Mouse (Mus musculus): ENCODE data around the gene Igfbp2. TPM values are rescaled to one million over a fixed set of nuclear protein-coding genes. Genes with fewer than 3 reads are reported as not detected.

Igfbp2 gene
- polyA plus RNA-seq, 1 experiment from 2014 or later, result 17.9 TPM

DNA sequence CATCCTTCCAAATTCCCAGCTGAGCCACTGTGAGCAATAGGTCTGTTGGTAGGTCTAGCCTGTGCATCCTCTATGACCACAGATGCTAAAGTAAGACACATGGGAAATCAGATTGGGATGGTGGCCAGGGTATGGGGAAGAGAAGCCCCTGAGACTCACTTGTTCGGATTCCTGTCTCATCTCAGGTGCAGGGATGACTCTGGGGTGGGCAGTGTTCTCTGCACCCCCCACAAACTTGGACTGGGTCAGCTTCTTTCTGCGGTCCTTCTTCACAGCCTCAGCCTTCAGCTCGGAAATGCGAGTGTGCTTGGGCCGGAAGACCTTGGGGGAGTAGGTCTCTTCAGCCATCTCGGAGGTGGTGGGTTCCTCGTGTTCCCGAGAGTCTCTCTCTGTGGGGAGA, 39.4 kb downstream of the Igfbp2 start:
- Histone ChIP-seq H3K4me2 (ENCODE audit: low read depth, low read length) (no peak overlapping the region), H3K4me1 (ENCODE audit: control insufficient read depth, low read depth, low read length) (no peaks in the 10 kb centered on the region), H3K27ac (ENCODE audit: low read length) (no peak overlapping the region), H3K9me3 (replicated peaks; ENCODE audit: control insufficient read depth, low read length) (no peaks in the 10 kb centered on the region), H3K4me3 (ENCODE audit: low read depth, low read length) (no peak overlapping the region), H3K27me3 (ENCODE audit: control insufficient read depth, insufficient read depth, low read depth, low read length) (no peaks in the 10 kb centered on the region; the same call in 1 of the 2 replicates), H3K36me3 (ENCODE audit: control insufficient read depth, insufficient read depth) (no peaks in the 10 kb centered on the region), H3K9ac (ENCODE audit: low read depth, low read length) (no peak overlapping the region)
- WGBS (ENCODE audit: insufficient replicate concordance), result 77% methylated on average over 8 of the region's 8 CpGs
- no peak for ATAC-seq (ENCODE audit: low read depth)

DNA sequence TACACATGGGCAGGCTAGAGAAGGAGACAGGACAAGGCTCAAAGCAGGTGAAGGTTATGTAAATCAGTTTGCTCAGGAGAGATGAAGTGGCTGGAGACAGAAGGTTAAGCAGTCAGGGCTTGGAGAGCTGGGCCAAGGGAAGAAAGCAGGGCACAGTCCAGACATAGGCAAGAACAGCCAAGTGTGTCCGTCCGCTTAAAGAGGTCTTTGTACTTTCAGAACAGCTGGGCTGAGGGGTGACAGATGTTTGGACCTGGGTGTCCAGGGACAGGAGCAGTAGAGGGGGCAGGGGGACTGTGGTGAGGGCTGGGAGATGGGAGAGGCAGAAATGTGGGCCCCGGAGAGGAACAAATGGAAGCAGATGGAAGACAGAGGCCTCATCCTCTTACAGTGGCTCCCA, 40.0 kb downstream of the Igfbp2 start:
- Histone ChIP-seq H3K27ac (ENCODE audit: low read length) (no peak overlapping the region), H3K4me3 (ENCODE audit: low read depth, low read length) (no peak overlapping the region), H3K4me2 (ENCODE audit: low read depth, low read length) (no peak overlapping the region), H3K9ac (ENCODE audit: low read depth, low read length) (no peak overlapping the region), H3K9me3 (replicated peaks; ENCODE audit: control insufficient read depth, low read length) (no peaks in the 10 kb centered on the region), H3K4me1 (ENCODE audit: control insufficient read depth, low read depth, low read length) (no peaks in the 10 kb centered on the region), H3K27me3 (ENCODE audit: control insufficient read depth, insufficient read depth, low read depth, low read length) (no peaks in the 10 kb centered on the region; the same call in 1 of the 2 replicates), H3K36me3 (ENCODE audit: control insufficient read depth, insufficient read depth) (no peaks in the 10 kb centered on the region)
- no peak for ATAC-seq (ENCODE audit: low read depth)
- WGBS (ENCODE audit: insufficient replicate concordance), result 93% methylated on average over 3 of the region's 3 CpGs

DNA sequence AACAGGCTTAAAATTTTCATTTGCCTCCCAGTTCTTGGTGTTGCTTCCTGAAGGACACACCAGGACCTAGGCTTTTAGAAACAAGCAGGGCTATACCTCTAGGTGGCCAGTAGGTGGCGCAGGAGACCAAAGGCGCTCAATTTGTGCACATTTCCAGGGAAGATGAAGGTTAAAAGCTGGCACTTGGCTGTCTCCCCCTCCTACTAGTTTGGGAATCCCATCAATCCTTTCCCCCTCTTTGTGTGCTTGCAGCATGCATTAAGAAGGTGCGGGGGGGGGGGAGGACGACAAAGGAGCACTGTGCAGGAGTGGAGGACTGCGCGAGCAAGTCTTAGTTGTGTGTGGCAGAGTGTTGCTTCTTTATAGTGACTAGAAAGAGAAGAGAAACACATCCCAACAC, 41.6 kb downstream of the Igfbp2 start:
- peaks cover 4% of the 10 kb centered on the region; the same call in 1 of the 2 replicates for H3K27me3 ChIP-seq (ENCODE audit: control insufficient read depth, insufficient read depth, low read depth, low read length)
- H3K27ac ChIP-seq (ENCODE audit: low read length), result no peak overlapping the region

DNA sequence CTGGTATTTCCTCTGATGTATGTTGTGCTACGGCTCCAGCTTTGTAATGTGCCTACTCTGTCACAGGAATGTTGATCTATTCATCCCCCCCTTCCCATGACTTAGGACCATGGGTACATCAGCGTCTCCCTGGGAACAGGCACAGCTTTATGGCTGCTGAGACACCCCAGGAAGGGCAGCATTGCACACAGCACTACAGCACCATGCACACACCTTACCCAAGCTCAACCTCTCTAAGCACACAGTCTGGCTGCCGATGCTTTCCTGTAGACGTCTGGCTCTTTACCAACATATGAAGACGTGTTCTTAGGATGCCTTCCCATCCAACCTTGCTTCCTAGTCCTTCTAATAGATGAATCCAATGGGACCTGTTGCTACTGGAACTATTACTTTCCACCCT, 42.1 kb downstream of the Igfbp2 start:
- Histone ChIP-seq H3K4me3 (ENCODE audit: low read depth, low read length) (no peak overlapping the region), H3K27me3 (ENCODE audit: control insufficient read depth, insufficient read depth, low read depth, low read length) (peaks cover 9% of the 10 kb centered on the region), H3K9ac (ENCODE audit: low read depth, low read length) (no peak overlapping the region), H3K9me3 (replicated peaks; ENCODE audit: control insufficient read depth, low read length) (no peaks in the 10 kb centered on the region), H3K36me3 (ENCODE audit: control insufficient read depth, insufficient read depth) (no peaks in the 10 kb centered on the region), H3K4me2 (ENCODE audit: low read depth, low read length) (no peak overlapping the region), H3K27ac (ENCODE audit: low read length) (no peak overlapping the region), H3K4me1 (ENCODE audit: control insufficient read depth, low read depth, low read length) (peaks cover 3% of the 10 kb centered on the region; the same call in 1 of the 2 replicates)
- WGBS (ENCODE audit: insufficient replicate concordance), result 57% methylated on average over 5 of the region's 5 CpGs
- ATAC-seq (ENCODE audit: low read depth), result no peak

More for the DNA sequence above, 41.6 kb downstream of the Igfbp2 start:
- Histone ChIP-seq H3K4me3 (ENCODE audit: low read depth, low read length) (no peak overlapping the region), H3K9me3 (replicated peaks; ENCODE audit: control insufficient read depth, low read length) (no peaks in the 10 kb centered on the region), H3K4me2 (ENCODE audit: low read depth, low read length) (no peak overlapping the region), H3K9ac (ENCODE audit: low read depth, low read length) (no peak overlapping the region), H3K36me3 (ENCODE audit: control insufficient read depth, insufficient read depth) (no peaks in the 10 kb centered on the region), H3K4me1 (ENCODE audit: control insufficient read depth, low read depth, low read length) (peaks cover 3% of the 10 kb centered on the region; the same call in 1 of the 2 replicates)
- no peak for ATAC-seq (ENCODE audit: low read depth)
- WGBS (ENCODE audit: insufficient replicate concordance), result 34% methylated on average over 5 of the region's 6 CpGs

DNA sequence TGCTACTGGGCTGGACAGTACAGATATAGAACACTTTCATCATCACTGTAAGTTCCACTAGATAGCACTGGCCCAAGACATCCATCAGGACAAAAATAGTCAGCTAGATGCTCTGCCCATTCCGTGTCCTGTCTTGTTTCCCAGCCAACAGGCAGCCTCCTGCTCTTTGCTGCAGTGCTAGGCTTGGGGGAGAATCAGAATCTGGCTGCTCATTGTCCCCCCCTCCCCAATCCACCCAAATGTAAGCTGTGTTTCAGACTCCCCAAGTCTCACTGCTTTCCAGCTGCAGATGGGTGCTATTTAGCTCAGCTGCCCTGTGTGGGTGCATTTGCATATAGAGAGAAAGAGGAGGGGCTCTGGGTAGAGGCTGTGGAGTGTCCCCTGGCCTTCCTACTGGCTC, 43.0 kb downstream of the Igfbp2 start:
- WGBS (ENCODE audit: insufficient replicate concordance), result 46% methylated on average over 1 of the region's 1 CpGs
- Histone ChIP-seq H3K4me3 (ENCODE audit: low read depth, low read length) (no peak overlapping the region), H3K9ac (ENCODE audit: low read depth, low read length) (no peak overlapping the region), H3K36me3 (ENCODE audit: control insufficient read depth, insufficient read depth) (no peaks in the 10 kb centered on the region), H3K27ac (ENCODE audit: low read length) (no peak overlapping the region), H3K27me3 (ENCODE audit: control insufficient read depth, insufficient read depth, low read depth, low read length) (peaks cover 18% of the 10 kb centered on the region), H3K4me1 (ENCODE audit: control insufficient read depth, low read depth, low read length) (peaks cover 3% of the 10 kb centered on the region), H3K4me2 (ENCODE audit: low read depth, low read length) (no peak overlapping the region), H3K9me3 (replicated peaks; ENCODE audit: control insufficient read depth, low read length) (no peaks in the 10 kb centered on the region)
- ATAC-seq (ENCODE audit: low read depth), result no peak

DNA sequence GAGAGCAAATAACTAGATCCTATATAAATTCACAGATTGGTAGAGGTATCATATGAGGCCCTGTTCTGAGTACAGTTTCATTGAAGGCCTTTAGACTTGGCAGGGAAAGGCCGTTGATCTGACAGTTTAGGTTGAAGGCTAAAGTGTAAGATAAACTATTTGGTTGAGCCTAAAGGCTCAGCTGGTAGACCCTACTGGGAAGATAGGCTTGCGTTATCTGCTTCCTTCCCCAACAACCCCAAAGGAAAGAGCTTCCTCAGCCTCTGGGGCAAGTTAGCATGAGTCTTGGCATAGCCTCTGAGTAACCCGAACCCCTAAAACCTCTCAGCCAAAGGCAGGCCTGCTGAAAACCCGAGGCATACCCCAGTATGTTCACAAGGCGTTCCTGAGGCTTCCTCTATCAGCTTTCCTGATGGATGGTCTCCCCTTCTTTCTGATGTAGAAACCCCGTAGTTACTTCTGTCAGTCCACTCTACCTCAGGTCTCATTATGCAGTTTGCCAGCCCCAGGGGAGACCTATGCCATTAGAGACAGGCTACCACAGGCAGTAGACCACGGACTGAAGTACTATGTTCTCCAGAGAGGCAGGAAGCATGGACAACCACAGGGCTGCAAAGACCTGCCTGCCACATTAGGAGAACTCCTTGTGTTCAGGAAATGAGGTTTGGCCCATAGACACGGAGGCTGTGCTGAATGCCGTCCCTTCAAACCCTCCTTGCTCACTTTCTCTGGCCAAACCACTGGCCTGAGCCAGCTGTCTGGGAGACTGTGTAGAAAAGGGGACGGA, 44.3 kb downstream of the Igfbp2 start:
- H3K9me3 ChIP-seq (replicated peaks; ENCODE audit: control insufficient read depth, low read length), result no peaks in the 10 kb centered on the region
- H3K4me1 ChIP-seq (ENCODE audit: control insufficient read depth, low read depth, low read length), result peaks cover 5% of the 10 kb centered on the region
- H3K36me3 ChIP-seq (ENCODE audit: control insufficient read depth, insufficient read depth), result no peaks in the 10 kb centered on the region
- no peak overlapping the region for H3K27ac ChIP-seq (ENCODE audit: low read length)
- no peak overlapping the region for H3K9ac ChIP-seq (ENCODE audit: low read depth, low read length)
- H3K4me3 ChIP-seq (ENCODE audit: low read depth, low read length), result no peak overlapping the region
- peaks cover 31% of the 10 kb centered on the region for H3K27me3 ChIP-seq (ENCODE audit: control insufficient read depth, insufficient read depth, low read depth, low read length)
- 32% methylated on average over 10 of the region's 10 CpGs for WGBS (ENCODE audit: insufficient replicate concordance)
- no peak overlapping the region for H3K4me2 ChIP-seq (ENCODE audit: low read depth, low read length)
- no peak for ATAC-seq (ENCODE audit: low read depth)

DNA sequence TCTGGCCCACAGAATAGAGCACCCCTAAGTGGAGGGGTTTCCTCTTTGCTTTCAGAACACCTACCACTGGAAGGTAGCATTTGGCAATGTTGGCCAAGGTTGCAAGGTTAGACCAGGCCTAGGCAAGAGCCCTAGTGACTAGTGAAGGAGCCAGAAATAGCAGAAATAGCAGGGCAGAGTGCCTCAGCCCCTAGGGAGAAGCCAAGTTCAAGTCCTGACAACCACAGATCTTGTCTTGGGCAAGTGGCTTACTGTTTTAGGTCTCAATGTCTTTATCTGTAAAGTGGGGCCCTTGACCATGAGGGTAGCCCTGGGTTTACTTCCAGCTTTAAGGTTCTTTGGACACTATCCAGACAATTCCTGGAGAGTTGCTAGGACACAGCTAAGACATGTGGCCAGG, 45.0 kb downstream of the Igfbp2 start:
- peaks cover 38% of the 10 kb centered on the region for H3K27me3 ChIP-seq (ENCODE audit: control insufficient read depth, insufficient read depth, low read depth, low read length)
- H3K9me3 ChIP-seq (replicated peaks; ENCODE audit: control insufficient read depth, low read length), result no peaks in the 10 kb centered on the region
- no peaks in the 10 kb centered on the region for H3K36me3 ChIP-seq (ENCODE audit: control insufficient read depth, insufficient read depth)
- no peak overlapping the region for H3K27ac ChIP-seq (ENCODE audit: low read length)
- H3K4me2 ChIP-seq (ENCODE audit: low read depth, low read length), result no peak overlapping the region
- H3K4me3 ChIP-seq (ENCODE audit: low read depth, low read length), result no peak overlapping the region
- no peak overlapping the region for H3K9ac ChIP-seq (ENCODE audit: low read depth, low read length)
- ATAC-seq (ENCODE audit: low read depth), result no peak
- peaks cover 6% of the 10 kb centered on the region for H3K4me1 ChIP-seq (ENCODE audit: control insufficient read depth, low read depth, low read length)

DNA sequence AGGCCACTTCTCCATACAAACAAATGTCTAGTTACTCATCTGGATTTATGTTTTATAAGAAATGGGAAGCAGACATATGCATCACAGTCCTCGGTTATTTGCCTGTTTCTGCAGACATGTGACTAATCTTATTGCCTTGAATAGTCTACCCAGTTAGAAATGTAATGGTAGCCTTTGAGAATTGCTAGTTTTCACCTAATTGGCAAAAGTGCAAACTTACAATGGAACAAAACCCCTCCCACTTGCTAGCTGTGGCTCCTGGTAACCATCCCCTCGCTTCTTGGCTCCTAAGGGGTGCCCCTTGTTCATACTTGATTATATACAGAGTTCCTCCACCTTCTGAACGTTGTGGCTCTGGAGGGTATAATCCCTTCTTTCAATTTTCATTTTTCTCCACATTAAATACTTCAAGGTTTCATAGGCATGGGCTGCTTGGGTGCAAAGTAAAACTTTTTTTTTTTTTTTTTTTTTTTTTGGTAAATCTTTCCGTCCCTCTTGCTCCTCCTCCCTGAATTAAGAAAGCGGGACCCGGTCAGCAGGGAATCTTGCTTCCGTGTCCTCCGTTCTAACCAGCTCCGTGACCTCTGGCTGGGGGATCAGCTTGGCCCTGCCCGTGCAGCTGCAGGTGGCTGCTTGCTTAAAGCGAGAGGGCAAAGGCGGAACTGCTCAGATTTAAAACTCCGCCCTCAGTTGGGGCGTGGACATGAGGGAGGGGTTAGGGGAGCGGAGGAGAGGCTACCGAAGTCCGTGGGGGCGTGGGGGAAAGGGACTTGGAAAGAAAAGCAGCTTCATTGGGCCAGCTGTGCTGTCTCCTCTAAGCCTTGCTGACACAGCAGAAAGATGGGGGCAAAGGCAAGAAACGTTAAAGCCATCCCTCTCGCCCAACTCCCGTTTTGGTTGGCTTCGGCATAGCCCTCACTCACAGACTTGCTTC, 45.6 kb downstream of the Igfbp2 start:
- H3K4me3 ChIP-seq (ENCODE audit: low read depth, low read length), result peak overlapping the region; percentile 33
- no peak overlapping the region for H3K9ac ChIP-seq (ENCODE audit: low read depth, low read length)
- no peaks in the 10 kb centered on the region for H3K9me3 ChIP-seq (replicated peaks; ENCODE audit: control insufficient read depth, low read length)
- H3K27ac ChIP-seq (ENCODE audit: low read length), result no peak overlapping the region
- H3K27me3 ChIP-seq (ENCODE audit: control insufficient read depth, insufficient read depth, low read depth, low read length), result peaks cover 44% of the 10 kb centered on the region
- peak; percentile 40; the same call in 1 of the 2 replicates for ATAC-seq (ENCODE audit: low read depth)
- H3K4me1 ChIP-seq (ENCODE audit: control insufficient read depth, low read depth, low read length), result peaks cover 6% of the 10 kb centered on the region
- peak overlapping the region; percentile 58 for H3K4me2 ChIP-seq (ENCODE audit: low read depth, low read length)
- no peaks in the 10 kb centered on the region for H3K36me3 ChIP-seq (ENCODE audit: control insufficient read depth, insufficient read depth)
- WGBS (ENCODE audit: insufficient replicate concordance), result 5% methylated on average over 22 of the region's 22 CpGs
